Mouse (Mus musculus) embryonic facial prominence, embryonic 15.5 days (tissue): ENCODE results near the gene Sgk1. TPM values are rescaled to one million over a fixed set of nuclear protein-coding genes. Genes with fewer than 3 reads are reported as not detected.
A peak's percentile ranks its signal among the peaks of the same experiment; 100 is the strongest.

Source experiments
- ATAC-seq: fragments of 200-750 bp; cut with Nextera tagmentation; 2 replicates; pipeline ENCODE4 v1.8.0; 2017; ENCODE audit warnings: low read depth, moderate TSS enrichment; ENCODE audit not compliant: insufficient number of reproducible peaks, low FRiP score, low TSS enrichment
- H3K27ac ChIP-seq: fragments of 300-500 bp; sonication (generic); replicated peaks from 2 replicates; pipeline ENCODE4 v1.5.1; 2015; ENCODE audit warnings: mild to moderate bottlenecking, inconsistent platforms
- H3K27me3 ChIP-seq: fragments of 300-500 bp; sonication (generic); 2 replicates; pipeline ENCODE4 v1.6.1; 2015; ENCODE audit warnings: inconsistent platforms
- H3K36me3 ChIP-seq: fragments of 300-500 bp; sonication (generic); 2 replicates; pipeline ENCODE4 v1.6.1; 2015; ENCODE audit warnings: mild to moderate bottlenecking, inconsistent platforms
- H3K4me1 ChIP-seq: fragments of 300-500 bp; sonication (generic); 2 replicates; pipeline ENCODE4 v1.6.1; 2015; ENCODE audit warnings: inconsistent platforms
- H3K4me2 ChIP-seq: fragments of 300-500 bp; sonication (generic); replicated peaks from 2 replicates; pipeline ENCODE4 v1.6.1; 2015; ENCODE audit warnings: mild to moderate bottlenecking, inconsistent platforms
- H3K4me3 ChIP-seq: fragments of 300-500 bp; sonication (generic); replicated peaks from 2 replicates; pipeline ENCODE4 v1.5.1; 2015; ENCODE audit warnings: mild to moderate bottlenecking, inconsistent platforms
- H3K9ac ChIP-seq: fragments of 300-500 bp; sonication (generic); 2 replicates; pipeline ENCODE4 v1.6.1; 2015; ENCODE audit warnings: inconsistent platforms
- H3K9me3 ChIP-seq: fragments of 300-500 bp; sonication (generic); replicated peaks from 2 replicates; pipeline ENCODE4 v1.6.1; 2016; ENCODE audit warnings: inconsistent platforms
- WGBS: fragments of 180-500 bp; shearing (Covaris S2); methylation state at CpG from one replicate; pipeline ENCODE4 v1.1.7; 2015; 5-methylcytosine and 5-hydroxymethylcytosine counted together
- polyA plus RNA-seq: library from polyadenylated mRNA; unstranded; fragments of >200 nt; fragmentation: Nextera tagmentation; extraction: Ambion mirVana; gene quantifications from 2 replicates; pipeline ENCODE4 v1.2.1, GENCODE M21; 2015

Gene Sgk1
- polyA plus RNA-seq, 1 experiment from 2014 or later = 50.1 TPM

- no peaks in the 10 kb centered on the region for H3K9me3 ChIP-seq
- no peak for ATAC-seq
- H3K27ac ChIP-seq = no peak overlapping the region
- no peaks in the 10 kb centered on the region for H3K36me3 ChIP-seq
- H3K4me3 ChIP-seq = no peak overlapping the region
- H3K27me3 ChIP-seq = no peaks in the 10 kb centered on the region
- 90% methylated on average over 3 of the region's 3 CpGs for WGBS
- H3K4me1 ChIP-seq = no peaks in the 10 kb centered on the region
- no peak overlapping the region for H3K4me2 ChIP-seq
- no peak overlapping the region for H3K9ac ChIP-seq
Observed at GRCm38 (mm10) chr10:21974801-21975200, 92.8 kb downstream of the Sgk1 start.

- no peak overlapping the region for H3K27ac ChIP-seq
- H3K9me3 ChIP-seq = no peaks in the 10 kb centered on the region
- no peak overlapping the region for H3K9ac ChIP-seq
- H3K4me3 ChIP-seq = no peak overlapping the region
- no peak for ATAC-seq
- H3K27me3 ChIP-seq = no peaks in the 10 kb centered on the region
- WGBS = 86% methylated on average over 6 of the region's 6 CpGs
- no peaks in the 10 kb centered on the region for H3K36me3 ChIP-seq
- no peaks in the 10 kb centered on the region for H3K4me1 ChIP-seq
- H3K4me2 ChIP-seq = no peak overlapping the region
Observed at GRCm38 (mm10) chr10:21975384-21975783, 93.4 kb downstream of the Sgk1 start.

GRCm38 (mm10) chr10:21976253-21976652, 94.3 kb downstream of the Sgk1 start:
- Histone ChIP-seq H3K36me3 (no peaks in the 10 kb centered on the region), H3K4me3 (no peak overlapping the region), H3K27me3 (no peaks in the 10 kb centered on the region), H3K9ac (no peak overlapping the region), H3K4me2 (no peak overlapping the region), H3K9me3 (no peaks in the 10 kb centered on the region), H3K27ac (no peak overlapping the region), H3K4me1 (no peaks in the 10 kb centered on the region)
- ATAC-seq = no peak
- 76% methylated on average over 5 of the region's 5 CpGs for WGBS

GRCm38 (mm10) chr10:21978421-21978820, 96.4 kb downstream of the Sgk1 start:
- ATAC-seq = no peak
- Histone ChIP-seq H3K4me2 (no peak overlapping the region), H3K36me3 (no peaks in the 10 kb centered on the region), H3K9ac (no peak overlapping the region), H3K27me3 (no peaks in the 10 kb centered on the region), H3K4me1 (no peaks in the 10 kb centered on the region), H3K27ac (no peak overlapping the region), H3K9me3 (no peaks in the 10 kb centered on the region), H3K4me3 (no peak overlapping the region)
- WGBS = 74% methylated on average over 9 of the region's 9 CpGs

- Histone ChIP-seq H3K4me1 (no peaks in the 10 kb centered on the region), H3K36me3 (no peaks in the 10 kb centered on the region), H3K4me3 (no peak overlapping the region), H3K9ac (no peak overlapping the region), H3K9me3 (no peaks in the 10 kb centered on the region), H3K27me3 (no peaks in the 10 kb centered on the region), H3K27ac (no peak overlapping the region), H3K4me2 (no peak overlapping the region)
- 85% methylated on average over 5 of the region's 5 CpGs for WGBS
- ATAC-seq = no peak
Observed at GRCm38 (mm10) chr10:21979286-21979965, 97.4 kb downstream of the Sgk1 start.

GRCm38 (mm10) chr10:21980780-21981435, 98.9 kb downstream of the Sgk1 start:
- no peak overlapping the region for H3K4me3 ChIP-seq
- H3K4me2 ChIP-seq = no peak overlapping the region
- no peaks in the 10 kb centered on the region for H3K27me3 ChIP-seq
- no peak overlapping the region for H3K27ac ChIP-seq
- no peaks in the 10 kb centered on the region for H3K9me3 ChIP-seq
- no peak overlapping the region for H3K9ac ChIP-seq
- no peaks in the 10 kb centered on the region for H3K4me1 ChIP-seq
- H3K36me3 ChIP-seq = no peaks in the 10 kb centered on the region
- ATAC-seq = no peak
- WGBS = 66% methylated on average over 6 of the region's 6 CpGs

- Histone ChIP-seq H3K4me2 (no peak overlapping the region), H3K4me3 (no peak overlapping the region), H3K9me3 (no peaks in the 10 kb centered on the region), H3K9ac (no peak overlapping the region), H3K36me3 (no peaks in the 10 kb centered on the region), H3K27me3 (no peaks in the 10 kb centered on the region), H3K27ac (no peak overlapping the region), H3K4me1 (no peaks in the 10 kb centered on the region)
- 79% methylated on average over 2 of the region's 2 CpGs for WGBS
- no peak for ATAC-seq
Observed at GRCm38 (mm10) chr10:21982303-21982702, 100.3 kb downstream of the Sgk1 start.

GRCm38 (mm10) chr10:21988489-21988888, 106.5 kb downstream of the Sgk1 start:
- WGBS = 85% methylated on average over 5 of the region's 5 CpGs
- Histone ChIP-seq H3K4me1 (peaks cover 24% of the 10 kb centered on the region), H3K4me3 (no peak overlapping the region), H3K4me2 (no peak overlapping the region), H3K27ac (no peak overlapping the region), H3K9ac (no peak overlapping the region), H3K36me3 (no peaks in the 10 kb centered on the region), H3K27me3 (no peaks in the 10 kb centered on the region), H3K9me3 (no peaks in the 10 kb centered on the region)
- ATAC-seq = no peak

GRCm38 (mm10) chr10:21991351-21991840, 109.4 kb downstream of the Sgk1 start:
- 12% methylated on average over 17 of the region's 17 CpGs for WGBS
- H3K27ac ChIP-seq = peak overlapping the region; percentile 8; the same call in 1 of the 2 replicates

GRCm38 (mm10) chr10:21991986-21992833, 110.2 kb downstream of the Sgk1 start:
- Histone ChIP-seq H3K9ac (no peak overlapping the region), H3K27ac (peak overlapping the region; percentile 92; the same call in 1 of the 2 replicates), H3K4me3 (peak overlapping the region; percentile 54), H3K9me3 (no peaks in the 10 kb centered on the region), H3K4me2 (peak overlapping the region; percentile 74), H3K27me3 (no peaks in the 10 kb centered on the region), H3K4me1 (peaks cover 35% of the 10 kb centered on the region), H3K36me3 (peaks cover 7% of the 10 kb centered on the region; the same call in 1 of the 2 replicates)
- no peak for ATAC-seq
- WGBS = 13% methylated on average over 17 of the region's 17 CpGs

More at GRCm38 (mm10) chr10:21991351-21991840, 109.4 kb downstream of the Sgk1 start:
- Histone ChIP-seq H3K36me3 (no peaks in the 10 kb centered on the region), H3K4me3 (peak overlapping the region; percentile 54), H3K27me3 (no peaks in the 10 kb centered on the region), H3K4me2 (peak overlapping the region; percentile 74), H3K9ac (no peak overlapping the region), H3K4me1 (peaks cover 28% of the 10 kb centered on the region), H3K9me3 (no peaks in the 10 kb centered on the region)
- ATAC-seq = 0 out of 2 replicates have a peak, but pooled peaks have one; percentile 8
